Mouse (Mus musculus): ENCODE results near the gene Mgll.

Gene Mgll

DNA sequence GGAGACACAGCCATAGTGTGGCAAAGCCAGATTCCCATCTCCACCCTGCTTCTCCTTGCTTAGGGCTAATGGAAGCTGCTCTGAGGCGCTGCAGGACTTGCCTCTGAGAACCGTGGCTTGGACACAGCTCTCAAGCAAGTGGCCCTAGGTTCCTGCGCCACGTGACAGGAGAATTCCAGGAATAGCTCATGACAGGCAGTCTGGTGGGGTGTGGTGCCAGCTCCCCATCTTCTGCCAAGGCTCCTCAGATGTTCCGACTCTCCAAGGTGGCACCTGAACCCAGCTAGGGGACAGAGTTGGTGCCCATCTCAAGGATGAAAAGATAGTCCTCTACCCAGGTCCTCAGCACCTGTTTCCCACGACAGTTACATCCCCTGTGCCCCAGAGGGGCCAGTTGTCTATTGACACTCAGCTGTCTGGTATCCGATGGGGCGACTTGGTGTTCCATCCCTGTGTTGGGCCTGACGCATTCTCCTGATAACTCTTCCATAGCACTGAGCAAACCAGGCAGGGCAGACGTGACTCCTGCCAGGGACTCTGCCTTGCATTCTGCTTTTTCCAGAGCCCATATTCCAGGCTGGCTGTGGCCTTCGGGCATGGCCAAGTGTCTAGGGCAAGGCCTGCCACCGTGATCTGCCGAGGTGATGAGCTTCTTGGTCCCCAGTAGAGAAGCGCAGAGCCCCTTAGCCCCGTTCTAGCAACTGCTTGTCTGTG, 62.7 kb downstream of the Mgll start:
- Histone ChIP-seq H3K4me3 (replicated peaks; ENCODE audit: low read length) (no peak overlapping the region), H3K27me3 (ENCODE audit: insufficient read depth, low read length) (peaks cover 14% of the 10 kb centered on the region), H3K36me3 (ENCODE audit: insufficient read depth, low read length) (no peaks in the 10 kb centered on the region), H3K4me1 (replicated peaks; ENCODE audit: low read depth, low read length) (peaks cover 39% of the 10 kb centered on the region), H3K9me3 (ENCODE audit: low read length) (no peaks in the 10 kb centered on the region)
- TF ChIP-seq NANOG (IDR thresholded peaks at IDR 0.05; ENCODE audit: borderline replicate concordance, low read length) (no peak), CTCF (conservative IDR thresholded peaks at IDR 0.05; ENCODE audit: low read length) (no peak), POU5F1 (IDR thresholded peaks at IDR 0.05; ENCODE audit: borderline replicate concordance, low read length) (no peak)

DNA sequence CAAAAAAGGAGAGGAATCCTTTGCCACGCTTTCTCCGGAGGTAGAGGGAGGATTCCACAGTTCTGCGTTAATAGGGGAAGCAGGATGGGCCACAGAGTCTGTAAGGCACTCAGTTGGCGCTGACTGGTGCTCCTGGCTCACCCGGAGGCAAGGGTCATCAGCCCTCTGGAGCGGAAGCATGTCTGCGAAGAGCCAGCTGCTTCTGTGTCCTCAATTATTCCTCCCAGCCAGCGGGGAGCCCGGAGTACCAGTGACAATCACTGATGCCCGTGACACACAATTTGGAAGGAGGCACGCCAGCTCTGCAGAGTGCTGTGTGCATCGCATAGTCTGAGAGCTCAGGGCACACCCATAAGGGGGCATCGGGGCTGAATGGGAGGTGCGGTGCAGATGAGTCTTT, 63.3 kb downstream of the Mgll start:
- Histone ChIP-seq H3K9me3 (ENCODE audit: low read length) (no peaks in the 10 kb centered on the region), H3K27me3 (ENCODE audit: insufficient read depth, low read length) (peaks cover 14% of the 10 kb centered on the region), H3K36me3 (ENCODE audit: insufficient read depth, low read length) (no peaks in the 10 kb centered on the region), H3K4me1 (replicated peaks; ENCODE audit: low read depth, low read length) (peaks cover 33% of the 10 kb centered on the region), H3K4me3 (replicated peaks; ENCODE audit: low read length) (no peak overlapping the region)
- TF ChIP-seq POU5F1 (IDR thresholded peaks at IDR 0.05; ENCODE audit: borderline replicate concordance, low read length) (no peak), CTCF (conservative IDR thresholded peaks at IDR 0.05; ENCODE audit: low read length) (no peak), NANOG (IDR thresholded peaks at IDR 0.05; ENCODE audit: borderline replicate concordance, low read length) (no peak)

DNA sequence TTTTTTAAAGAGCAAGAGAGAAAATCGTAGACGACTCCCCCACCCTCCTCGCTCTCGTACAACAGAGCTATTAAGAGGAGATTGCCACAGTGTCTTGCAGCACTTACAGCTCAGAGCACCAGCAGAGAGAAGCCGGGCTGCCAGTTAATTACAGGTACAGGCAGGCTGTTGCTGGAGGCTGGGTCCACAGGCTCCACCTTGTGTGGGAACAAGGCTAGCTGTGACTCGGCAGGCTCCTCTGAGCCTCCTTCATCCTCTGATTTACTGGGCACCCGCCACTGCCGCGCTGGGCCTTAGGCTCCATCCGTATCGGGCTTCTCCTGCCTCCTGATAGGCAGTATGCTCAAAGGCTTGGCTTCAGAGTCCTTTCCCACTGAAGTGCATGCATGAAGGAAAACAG, 64.0 kb downstream of the Mgll start:
- Histone ChIP-seq H3K36me3 (ENCODE audit: insufficient read depth, low read length) (no peaks in the 10 kb centered on the region), H3K9me3 (ENCODE audit: low read length) (no peaks in the 10 kb centered on the region), H3K4me1 (replicated peaks; ENCODE audit: low read depth, low read length) (peaks cover 26% of the 10 kb centered on the region), H3K4me3 (replicated peaks; ENCODE audit: low read length) (no peak overlapping the region), H3K27me3 (ENCODE audit: insufficient read depth, low read length) (peaks cover 14% of the 10 kb centered on the region)
- TF ChIP-seq POU5F1 (IDR thresholded peaks at IDR 0.05; ENCODE audit: borderline replicate concordance, low read length), result no peak
- no peak for TF ChIP-seq NANOG (IDR thresholded peaks at IDR 0.05; ENCODE audit: borderline replicate concordance, low read length)

DNA sequence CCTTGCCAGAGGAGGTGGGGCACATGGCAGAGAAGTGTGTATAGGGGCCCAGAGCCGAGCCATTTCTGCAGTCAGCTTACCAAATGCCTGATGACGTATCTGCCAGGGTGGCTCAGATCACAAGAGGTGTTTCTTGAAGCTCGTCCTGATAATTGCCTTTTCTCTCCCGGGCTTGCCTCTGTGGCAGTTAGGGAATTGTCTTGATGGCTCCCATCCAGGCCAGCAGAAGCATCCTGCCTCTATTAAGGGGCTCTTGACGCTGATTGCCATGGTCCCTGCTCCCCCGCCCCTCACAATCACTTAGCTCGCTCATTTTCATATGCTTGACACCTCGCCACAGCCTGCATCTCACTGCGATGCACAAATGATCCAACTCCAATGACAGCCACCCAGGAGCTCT, 67.1 kb downstream of the Mgll start:
- Histone ChIP-seq H3K36me3 (ENCODE audit: insufficient read depth, low read length) (no peaks in the 10 kb centered on the region), H3K9me3 (ENCODE audit: low read length) (no peaks in the 10 kb centered on the region), H3K27me3 (ENCODE audit: insufficient read depth, low read length) (peaks cover 14% of the 10 kb centered on the region), H3K4me1 (replicated peaks; ENCODE audit: low read depth, low read length) (peaks cover 16% of the 10 kb centered on the region; the same call in 1 of the 2 replicates), H3K4me3 (replicated peaks; ENCODE audit: low read length) (no peak overlapping the region)
- TF ChIP-seq POU5F1 (IDR thresholded peaks at IDR 0.05; ENCODE audit: borderline replicate concordance, low read length), result no peak
- no peak for TF ChIP-seq NANOG (IDR thresholded peaks at IDR 0.05; ENCODE audit: borderline replicate concordance, low read length)
- TF ChIP-seq CTCF (conservative IDR thresholded peaks at IDR 0.05; ENCODE audit: low read length), result no peak

DNA sequence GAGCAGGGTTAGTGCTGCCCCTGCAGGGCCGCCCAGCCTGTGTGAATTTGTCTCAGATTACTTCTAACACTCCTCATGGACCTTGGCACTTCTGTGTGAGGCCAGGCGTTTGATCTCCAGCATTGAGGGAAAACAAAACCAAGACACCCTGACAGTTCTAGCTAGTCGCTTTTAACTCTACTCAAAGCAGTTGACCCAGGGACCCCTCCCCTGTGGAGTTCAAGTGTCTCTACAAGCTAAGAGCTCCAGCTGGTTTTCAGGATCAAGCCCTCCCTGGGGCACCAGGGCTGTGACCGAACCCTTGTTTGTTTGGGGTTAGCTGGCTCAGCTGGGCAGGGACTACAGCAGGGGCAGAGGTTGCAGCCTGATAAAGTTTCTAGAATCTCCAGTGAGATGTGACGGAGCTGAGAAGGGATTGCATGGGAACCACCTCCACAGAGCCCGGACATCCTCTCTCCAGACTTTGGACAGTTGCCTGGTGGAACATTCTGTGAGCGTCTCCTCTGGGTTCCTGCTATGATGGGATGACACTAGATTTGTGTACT, 68.0 kb downstream of the Mgll start:
- H3K36me3 ChIP-seq (ENCODE audit: insufficient read depth, low read length), result no peaks in the 10 kb centered on the region
- peaks cover 13% of the 10 kb centered on the region; the same call in 1 of the 2 replicates for H3K4me1 ChIP-seq (replicated peaks; ENCODE audit: low read depth, low read length)
- TF ChIP-seq CTCF (conservative IDR thresholded peaks at IDR 0.05; ENCODE audit: low read length) (no peak), POU5F1 (IDR thresholded peaks at IDR 0.05; ENCODE audit: borderline replicate concordance, low read length) (no peak), NANOG (IDR thresholded peaks at IDR 0.05; ENCODE audit: borderline replicate concordance, low read length) (no peak)
- no peaks in the 10 kb centered on the region for H3K9me3 ChIP-seq (ENCODE audit: low read length)
- H3K27me3 ChIP-seq (ENCODE audit: insufficient read depth, low read length), result peaks cover 13% of the 10 kb centered on the region
- H3K4me3 ChIP-seq (replicated peaks; ENCODE audit: low read length), result no peak overlapping the region

DNA sequence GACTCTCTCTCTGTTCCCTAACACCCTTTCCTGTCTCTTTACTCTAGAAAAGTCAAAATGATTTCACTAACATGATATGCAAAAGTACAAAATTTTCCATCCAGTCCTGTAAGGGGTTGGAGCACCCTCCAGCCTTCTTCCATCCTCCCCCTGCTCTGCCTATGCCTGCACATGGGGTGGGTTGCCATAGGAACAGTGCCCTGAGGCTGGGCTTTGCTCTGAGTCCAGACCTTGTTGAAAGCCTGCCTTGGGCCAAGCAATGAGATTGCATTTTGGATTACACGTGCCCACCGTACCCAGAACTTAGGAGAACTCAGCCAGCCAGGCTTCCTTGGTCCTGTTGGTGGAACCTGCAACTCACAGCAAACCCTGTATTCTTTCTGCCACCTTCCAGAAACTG, 69.0 kb downstream of the Mgll start:
- H3K27me3 ChIP-seq (ENCODE audit: insufficient read depth, low read length), result peaks cover 9% of the 10 kb centered on the region
- H3K9me3 ChIP-seq (ENCODE audit: low read length), result no peaks in the 10 kb centered on the region
- H3K4me3 ChIP-seq (replicated peaks; ENCODE audit: low read length), result no peak overlapping the region
- TF ChIP-seq CTCF (conservative IDR thresholded peaks at IDR 0.05; ENCODE audit: low read length), result no peak
- TF ChIP-seq NANOG (IDR thresholded peaks at IDR 0.05; ENCODE audit: borderline replicate concordance, low read length), result no peak
- TF ChIP-seq POU5F1 (IDR thresholded peaks at IDR 0.05; ENCODE audit: borderline replicate concordance, low read length), result no peak
- H3K36me3 ChIP-seq (ENCODE audit: insufficient read depth, low read length), result no peaks in the 10 kb centered on the region
- H3K4me1 ChIP-seq (replicated peaks; ENCODE audit: low read depth, low read length), result peaks cover 8% of the 10 kb centered on the region; the same call in 1 of the 2 replicates

DNA sequence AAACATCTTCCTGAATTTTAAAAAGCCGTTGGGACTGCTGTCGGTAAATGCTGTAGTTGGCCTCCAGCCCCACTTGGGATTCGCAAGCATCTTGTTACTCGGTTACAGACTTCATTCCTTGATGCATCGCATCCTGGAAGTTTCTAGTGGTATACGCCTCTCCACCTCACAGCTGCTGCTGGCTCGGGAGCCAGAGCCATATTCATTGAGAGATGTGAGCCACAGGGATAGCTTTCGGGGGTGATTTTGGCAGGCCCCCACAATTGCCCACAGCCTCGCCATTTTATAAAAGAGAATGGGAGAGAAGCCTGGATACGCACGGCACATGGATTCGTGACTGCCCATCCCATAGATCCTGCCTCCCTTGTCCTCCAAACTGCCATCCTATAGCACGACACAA, 69.7 kb downstream of the Mgll start:
- no peaks in the 10 kb centered on the region for H3K36me3 ChIP-seq (ENCODE audit: insufficient read depth, low read length)
- peaks cover 8% of the 10 kb centered on the region; the same call in 1 of the 2 replicates for H3K4me1 ChIP-seq (replicated peaks; ENCODE audit: low read depth, low read length)
- no peaks in the 10 kb centered on the region for H3K9me3 ChIP-seq (ENCODE audit: low read length)
- TF ChIP-seq NANOG (IDR thresholded peaks at IDR 0.05; ENCODE audit: borderline replicate concordance, low read length) (no peak), POU5F1 (IDR thresholded peaks at IDR 0.05; ENCODE audit: borderline replicate concordance, low read length) (no peak), CTCF (conservative IDR thresholded peaks at IDR 0.05; ENCODE audit: low read length) (no peak)
- peaks cover 9% of the 10 kb centered on the region for H3K27me3 ChIP-seq (ENCODE audit: insufficient read depth, low read length)
- no peak overlapping the region for H3K4me3 ChIP-seq (replicated peaks; ENCODE audit: low read length)

DNA sequence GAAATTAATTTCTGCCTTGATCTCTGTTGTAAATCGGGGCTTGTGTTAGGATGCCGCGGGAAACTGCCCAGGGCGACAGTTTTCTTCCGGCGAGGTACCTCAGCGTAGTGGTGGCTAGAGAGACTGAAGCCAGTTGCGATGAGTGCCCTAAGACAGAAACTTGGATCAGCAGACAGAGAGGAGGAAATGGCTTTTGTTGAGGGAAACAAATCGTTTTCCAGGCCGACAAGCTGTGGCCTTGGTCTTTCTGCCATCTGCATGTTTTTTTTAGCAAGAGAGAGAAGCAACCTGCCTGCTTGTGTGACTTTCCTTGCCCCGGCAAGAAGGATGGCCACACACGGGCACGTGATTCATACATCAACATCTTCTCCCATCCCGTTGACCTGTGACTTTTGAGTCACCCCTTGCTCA, 70.4 kb downstream of the Mgll start:
- no peak for TF ChIP-seq POU5F1 (IDR thresholded peaks at IDR 0.05; ENCODE audit: borderline replicate concordance, low read length)
- no peak for TF ChIP-seq CTCF (conservative IDR thresholded peaks at IDR 0.05; ENCODE audit: low read length)
- no peak for TF ChIP-seq NANOG (IDR thresholded peaks at IDR 0.05; ENCODE audit: borderline replicate concordance, low read length)

More for the DNA sequence above, 70.4 kb downstream of the Mgll start:
- Histone ChIP-seq H3K4me1 (replicated peaks; ENCODE audit: low read depth, low read length) (peaks cover 4% of the 10 kb centered on the region; the same call in 1 of the 2 replicates), H3K4me3 (replicated peaks; ENCODE audit: low read length) (no peak overlapping the region), H3K27me3 (ENCODE audit: insufficient read depth, low read length) (peaks cover 9% of the 10 kb centered on the region), H3K36me3 (ENCODE audit: insufficient read depth, low read length) (no peaks in the 10 kb centered on the region), H3K9me3 (ENCODE audit: low read length) (no peaks in the 10 kb centered on the region)
